Mouse (Mus musculus) right cerebral cortex, adult 18-20 months (tissue): ENCODE data around the gene Tapbpl.
A peak's percentile ranks its signal among the peaks of the same experiment; 100 is the strongest.

Experiments used
- DNase-seq: peaks from one replicate; pipeline ENCODE4 v3.0.0; 2022; ENCODE audit warnings: mixed read lengths

Tapbpl gene

DNA sequence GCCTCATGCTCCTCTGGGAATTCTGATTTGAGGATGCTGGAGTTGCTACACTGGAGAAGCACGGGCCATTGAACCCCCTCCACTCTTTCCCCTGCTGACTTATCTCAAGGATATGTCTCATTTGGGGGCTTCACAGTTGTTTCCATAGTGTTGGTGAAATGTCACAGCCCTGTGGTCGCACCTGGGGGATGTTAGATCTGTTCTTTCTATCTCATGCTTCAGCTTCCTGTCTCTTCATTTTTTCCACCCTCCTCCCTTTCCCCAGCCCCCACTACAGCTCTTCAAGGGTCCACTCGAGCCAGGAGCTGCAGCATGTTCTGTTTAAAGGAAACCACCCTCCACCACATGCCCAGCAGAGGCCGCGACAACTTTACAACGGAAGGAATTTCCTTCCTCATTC is 6.7 kb upstream of the Tapbpl start:
- no peak for DNase-seq

- DNase-seq: no peak
Observed at GRCm38 (mm10) chr6:125237421-125237820, 5.8 kb upstream of the Tapbpl start.

DNA sequence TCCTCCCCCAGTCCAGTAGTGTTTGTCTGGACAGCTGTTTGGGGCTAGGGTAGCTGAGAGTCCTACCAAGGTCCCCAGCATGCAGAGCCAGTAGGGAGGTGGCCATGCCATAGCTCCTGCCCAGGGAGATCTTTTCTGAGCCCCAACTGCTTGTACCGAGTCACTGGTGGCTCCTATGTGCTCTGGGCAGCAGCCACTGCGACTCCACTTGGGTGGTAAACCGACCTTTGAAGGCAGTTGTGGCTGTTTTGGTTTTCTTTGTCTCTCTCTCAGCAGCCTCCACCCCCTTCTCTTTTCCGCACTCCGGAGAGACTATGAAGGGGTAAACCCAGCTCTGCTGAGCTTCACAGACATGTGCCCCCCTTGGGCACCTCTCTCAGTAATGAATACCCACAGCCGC is 5.1 kb upstream of the Tapbpl start, which contains the start of gene Cd27:
Gene Cd27 (minus strand): TSS at position 229 of the 400 bp plus-strand sequence.
- no peak for DNase-seq

GRCm38 (mm10) chr6:125236341-125236740 is 4.7 kb upstream of the Tapbpl start:
- DNase-seq: no peak

DNA sequence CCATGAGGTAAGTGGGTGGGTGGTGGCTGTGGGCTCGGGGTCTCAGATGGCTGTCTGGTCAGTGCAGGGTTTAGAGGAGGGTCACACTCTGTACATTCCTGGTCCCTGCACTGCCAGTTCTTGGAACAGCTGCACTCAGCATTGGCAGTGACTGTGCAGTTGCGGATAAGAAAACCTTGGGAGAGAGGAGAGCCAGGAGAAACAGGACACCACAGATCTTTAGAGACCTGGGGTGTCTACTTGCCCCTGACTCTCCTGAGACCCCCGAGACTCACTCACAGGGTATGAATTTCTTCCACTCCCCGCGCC is 2.8 kb upstream of the Tapbpl start:
- DNase-seq: no peak

DNA sequence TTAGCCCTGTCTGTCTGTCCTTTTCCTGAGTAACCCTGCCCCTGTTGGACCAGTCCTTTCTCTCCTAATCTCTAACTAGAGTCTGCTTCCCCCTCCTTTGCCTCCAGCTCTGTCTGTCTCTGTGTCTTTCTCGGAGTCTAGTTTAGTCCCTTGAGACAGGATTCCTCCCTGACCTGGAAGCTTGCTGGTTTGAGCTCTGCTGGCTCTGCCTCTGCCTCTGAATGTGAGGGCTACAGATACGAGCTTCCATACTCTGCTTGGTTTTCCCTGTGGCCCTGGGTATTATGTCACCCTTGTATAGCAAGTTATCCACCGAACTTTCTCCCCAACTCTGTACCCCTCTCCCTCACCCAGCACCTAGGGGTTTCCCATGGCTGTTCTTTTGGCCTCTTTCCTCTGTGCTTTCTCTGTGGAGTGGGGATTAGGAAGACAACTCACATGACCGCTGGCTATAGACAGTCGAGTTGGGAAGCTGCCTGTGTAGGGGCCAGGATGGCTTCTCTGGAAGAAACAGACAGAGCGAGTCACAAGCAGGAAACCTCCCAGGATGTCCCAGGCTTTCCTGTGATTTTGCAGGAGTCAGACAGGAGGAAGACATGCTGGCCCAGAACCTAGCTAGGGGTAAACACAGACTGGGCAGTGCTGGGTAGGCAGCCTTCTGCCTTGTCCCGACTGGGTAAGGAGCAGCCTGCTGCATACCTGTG is 2.3 kb upstream of the Tapbpl start:
- no peak for DNase-seq

- no peak for DNase-seq
Observed at GRCm38 (mm10) chr6:125232516-125232915, 856 bp upstream of the Tapbpl start.

GRCm38 (mm10) chr6:125232045-125232437 is 381 bp upstream of the Tapbpl start:
- DNase-seq: no peak

DNA sequence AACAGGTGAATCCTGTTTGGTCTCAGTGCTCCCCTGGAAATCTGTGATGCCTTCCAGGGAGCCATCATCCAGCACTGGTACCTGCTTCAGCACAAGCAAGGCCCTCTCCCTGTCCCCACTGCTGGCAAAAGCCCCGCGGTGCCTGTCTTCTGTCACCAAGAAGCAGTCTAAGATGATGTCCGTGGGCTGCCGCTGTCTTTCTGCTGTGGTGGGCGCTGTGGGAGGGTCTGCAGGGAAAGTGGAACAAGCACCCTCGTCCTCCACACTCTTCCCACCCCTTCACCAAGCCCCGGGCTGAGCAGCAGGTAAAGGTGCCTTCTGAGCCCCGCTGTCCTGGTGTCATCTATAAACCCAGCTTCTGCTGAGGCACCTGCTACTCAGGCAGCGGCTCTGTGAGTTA is 1.1 kb downstream of the Tapbpl start:
- no peak for DNase-seq

DNA sequence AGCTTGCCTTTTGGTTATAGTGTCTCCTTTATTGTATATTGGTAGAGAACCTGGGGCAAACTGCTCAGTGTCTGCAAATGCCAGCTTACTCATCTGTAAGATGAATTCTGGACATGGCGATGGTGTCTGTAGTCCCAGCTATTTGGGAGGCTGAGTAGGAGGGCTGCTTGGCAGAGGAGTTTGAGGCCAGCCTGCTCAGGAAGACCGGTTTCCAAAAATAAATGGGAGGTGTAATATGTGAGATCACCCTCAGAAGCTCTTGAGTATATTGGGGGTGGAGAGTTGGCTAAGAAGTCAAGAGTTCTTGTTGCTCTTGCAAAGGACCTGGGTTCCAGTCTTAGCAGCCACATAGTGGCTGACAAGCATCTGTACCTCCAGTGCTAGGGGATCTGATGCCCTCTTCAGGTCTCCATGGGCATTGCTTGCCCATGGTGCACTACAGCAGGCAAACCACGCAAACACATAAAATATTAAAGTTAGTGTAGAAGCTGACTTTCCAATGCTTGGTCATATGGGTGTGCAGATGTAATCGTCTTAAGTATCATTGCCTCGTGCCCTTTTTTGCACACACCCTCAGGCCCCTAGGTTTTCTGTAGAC is 6.0 kb downstream of the Tapbpl start:
- DNase-seq: peak; percentile 73

- no peak for DNase-seq
Observed at GRCm38 (mm10) chr6:125222577-125222976, 9.1 kb downstream of the Tapbpl start.

DNA sequence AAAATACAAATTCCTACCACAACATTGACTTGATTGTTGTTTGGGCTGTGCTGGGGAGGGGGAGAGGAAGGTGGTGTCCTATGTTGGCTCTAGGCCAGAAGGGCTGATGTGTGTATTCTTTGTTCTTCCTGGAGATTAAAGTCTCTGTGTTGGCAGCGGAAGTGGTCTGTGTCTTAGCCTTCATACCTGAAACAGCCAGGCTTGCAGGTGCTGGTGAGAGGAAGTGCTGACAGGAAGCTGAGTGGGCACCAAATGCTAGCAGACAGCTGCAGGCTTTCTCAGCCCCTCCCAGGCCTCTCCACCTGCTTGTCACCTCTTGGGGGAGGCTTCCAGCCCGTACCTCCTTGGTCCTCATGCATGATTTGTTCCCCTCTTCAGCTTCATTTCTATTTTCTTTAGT is 9.5 kb downstream of the Tapbpl start:
- no peak for DNase-seq

DNA sequence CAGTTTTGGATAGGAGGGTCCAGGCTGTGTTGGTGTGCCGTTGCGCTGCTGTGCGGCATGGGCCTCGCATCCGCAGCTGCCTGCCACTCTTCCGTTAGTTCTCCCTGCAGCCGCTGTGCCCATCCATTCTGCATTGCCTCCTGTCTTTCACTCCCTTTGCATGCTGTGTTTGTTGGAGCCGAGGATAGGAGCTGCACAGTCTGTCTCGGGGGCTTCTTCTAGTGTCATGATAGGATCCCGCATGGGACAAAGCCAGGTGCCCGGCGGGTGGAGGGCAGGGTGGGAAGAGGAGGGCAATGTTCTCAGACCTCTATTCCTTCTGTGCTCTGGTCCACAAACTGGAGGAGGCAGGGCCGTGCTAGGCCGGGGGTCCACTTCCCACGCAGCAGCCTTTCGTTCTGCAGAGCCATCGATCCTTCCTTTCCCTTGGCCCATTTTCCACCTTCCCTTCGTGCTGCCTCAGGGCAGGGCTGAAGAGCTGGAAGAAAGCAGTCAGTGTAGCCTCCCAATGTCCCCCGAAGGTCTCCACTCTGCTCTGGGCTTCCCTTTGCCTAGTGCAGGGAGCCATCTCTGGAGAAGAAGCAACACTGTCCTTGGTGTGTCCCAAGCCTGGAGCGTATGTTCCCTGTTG is 10.4 kb downstream of the Tapbpl start:
- DNase-seq: no peak

DNA sequence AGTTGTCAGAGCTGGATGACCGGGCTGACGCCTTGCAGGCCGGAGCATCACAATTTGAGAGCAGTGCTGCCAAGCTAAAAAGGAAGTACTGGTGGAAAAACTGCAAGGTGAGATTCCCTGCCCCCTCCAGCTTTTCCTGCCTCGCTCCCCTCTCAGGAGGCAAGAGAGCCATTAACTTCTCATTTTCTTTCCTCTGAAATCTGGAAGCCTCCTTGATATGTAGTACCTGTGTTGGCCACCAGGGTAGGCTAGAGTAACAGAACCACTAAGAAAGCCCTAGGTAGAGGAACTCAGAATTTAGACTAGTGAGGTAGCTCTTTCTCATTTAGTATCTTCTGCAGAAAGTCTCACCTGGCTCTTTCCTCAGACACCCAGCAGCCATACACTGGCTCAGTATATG is 12.7 kb downstream of the Tapbpl start:
- peak; percentile 64 for DNase-seq

DNA sequence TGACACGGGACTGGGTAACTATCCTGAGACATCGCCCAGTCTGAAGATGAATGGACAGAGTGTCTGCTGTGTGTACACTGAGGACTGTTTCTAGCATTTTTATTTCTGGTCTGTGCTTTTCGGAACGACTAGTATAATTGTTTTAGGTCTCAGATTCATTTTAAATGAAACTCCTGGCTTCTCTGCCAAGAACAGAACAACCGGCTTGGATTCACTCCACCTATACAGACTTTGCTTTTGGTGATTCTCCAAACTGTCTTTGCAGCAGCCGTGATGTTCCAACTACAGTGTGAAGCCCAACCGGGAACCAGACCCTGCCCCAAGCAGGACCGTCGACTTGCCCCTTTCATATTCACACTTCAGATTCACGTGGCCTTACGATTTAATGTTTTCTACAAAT is 13.8 kb downstream of the Tapbpl start:
- DNase-seq: no peak

DNA sequence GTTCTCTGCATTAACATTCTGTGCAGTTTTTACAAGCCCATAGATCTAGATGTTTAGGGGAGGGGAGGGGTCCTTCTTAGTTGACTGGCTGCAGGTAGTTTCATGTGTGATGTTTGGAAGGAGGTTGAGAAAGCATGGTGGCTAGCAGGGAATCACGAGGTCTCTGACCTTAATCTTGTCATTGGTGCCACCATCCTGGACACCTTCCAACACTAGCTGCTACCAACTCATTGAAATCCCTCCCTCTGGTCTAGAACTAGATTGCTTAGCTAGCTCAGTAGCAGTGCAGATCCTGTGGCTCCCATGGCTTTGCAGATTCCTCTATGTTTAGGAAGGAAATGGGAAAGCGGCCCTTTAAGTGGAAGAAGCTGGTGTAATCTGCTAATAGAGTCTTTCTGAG is 14.8 kb downstream of the Tapbpl start:
- DNase-seq: no peak

- DNase-seq: peak; percentile 96
Observed at GRCm38 (mm10) chr6:125215148-125215954, 16.3 kb downstream of the Tapbpl start, which contains the start of gene Vamp1. Gene Vamp1 (plus strand): TSS chr6:125215551.

- DNase-seq: no peak
Observed at GRCm38 (mm10) chr6:125213715-125214114, 17.9 kb downstream of the Tapbpl start.

DNA sequence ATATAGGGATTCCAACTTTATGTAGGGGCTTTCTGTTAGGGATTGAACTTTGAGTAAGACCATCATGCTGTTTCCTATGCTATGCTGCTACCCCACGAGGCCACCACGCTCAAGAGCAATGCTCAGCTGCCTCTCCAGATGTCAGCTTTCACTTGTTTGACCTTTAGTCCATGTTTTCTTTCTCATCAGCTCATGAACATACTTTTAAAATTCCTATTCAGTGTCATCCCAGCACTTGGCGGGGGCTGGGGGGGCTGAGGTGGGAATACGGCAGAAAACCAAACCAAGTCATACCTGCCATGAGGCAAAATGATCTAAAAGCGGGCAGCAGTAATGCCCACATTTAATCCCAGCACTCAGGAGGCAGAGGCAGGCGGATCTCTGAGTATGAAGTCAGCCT is 18.5 kb downstream of the Tapbpl start:
- DNase-seq: no peak

DNA sequence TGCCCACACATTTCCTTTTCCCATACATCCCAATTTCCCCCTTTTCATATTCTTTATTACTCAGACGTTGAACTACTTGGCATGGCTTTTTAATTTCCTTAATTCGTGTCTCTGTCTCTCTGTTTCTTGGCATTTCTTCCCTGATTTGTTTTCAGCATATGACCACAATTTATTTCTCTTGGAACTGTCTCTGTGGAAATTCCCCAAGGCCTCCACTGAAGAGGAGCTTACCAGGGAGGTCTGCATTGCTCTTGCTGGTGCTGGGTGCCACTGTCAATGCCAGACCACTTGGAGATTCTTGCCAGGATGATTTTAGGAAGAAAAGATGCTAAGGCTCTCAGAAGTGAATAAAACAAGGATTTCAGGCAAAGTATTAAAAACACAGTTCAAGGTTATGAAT is 19.0 kb downstream of the Tapbpl start:
- DNase-seq: no peak

- no peak for DNase-seq
Observed at GRCm38 (mm10) chr6:125210436-125210835, 21.2 kb downstream of the Tapbpl start.

DNA sequence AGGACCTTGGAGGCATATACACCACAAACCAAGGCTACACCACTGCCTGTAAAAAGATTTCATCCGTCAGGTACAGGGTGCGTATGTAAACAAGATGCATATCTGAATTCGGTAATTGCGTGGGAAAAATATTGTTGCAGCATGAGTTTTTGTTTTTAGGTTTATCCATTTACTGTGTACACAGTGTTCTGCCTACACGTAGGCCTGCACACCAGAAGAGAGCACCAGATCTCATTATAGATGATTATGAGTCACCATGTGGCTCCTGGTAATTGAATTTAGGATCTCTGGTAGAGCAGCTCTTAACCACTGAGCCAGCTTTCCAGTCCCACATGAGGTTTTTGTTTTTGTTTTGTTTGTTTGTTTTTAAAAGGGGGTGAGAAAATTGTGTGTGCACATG is 34.5 kb downstream of the Tapbpl start:
- DNase-seq: no peak

DNA sequence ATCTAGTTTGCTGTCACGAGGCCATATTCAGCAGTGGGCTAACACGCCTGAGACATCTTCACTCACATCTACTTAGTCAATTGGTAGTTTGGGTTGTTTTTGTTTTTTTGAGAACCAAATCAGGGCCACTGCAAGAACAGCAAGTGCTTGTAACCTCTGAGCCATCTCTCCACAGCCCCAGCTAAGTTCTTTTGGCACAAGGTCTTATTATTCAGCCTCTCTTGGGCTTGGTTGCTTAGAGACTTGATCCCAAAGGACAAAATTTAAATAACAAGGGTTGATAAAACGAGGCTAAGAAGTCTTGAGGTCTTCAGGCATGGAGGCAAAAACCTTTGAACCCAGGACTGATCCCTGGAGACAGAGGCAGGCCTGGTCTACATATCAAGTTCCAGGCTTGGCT is 35.4 kb downstream of the Tapbpl start:
- DNase-seq: no peak
